Mouse (Mus musculus): ENCODE data around the gene Pabpc4. TPM values are rescaled to one million over a fixed set of nuclear protein-coding genes. Genes with fewer than 3 reads are reported as not detected.
"Not testable (repeated sequence)": the region's sequence is repeated elsewhere in the genome, so short reads cannot be mapped to it uniquely, and the experiment has no call there.

Gene Pabpc4
- polyA plus RNA-seq, 1 experiment from 2014 or later: 56.2 TPM

GRCm38 (mm10) chr4:123326087-123326486 lies 63.9 kb downstream of the Pabpc4 start:
- no peak overlapping the region for H3K4me2 ChIP-seq (replicated peaks; ENCODE audit: low read depth, low read length)
- 79% methylated on average over 3 of the region's 3 CpGs for WGBS
- ATAC-seq (ENCODE audit: insufficient number of reproducible peaks, insufficient read depth, low FRiP score, low read depth): no peak

GRCm38 (mm10) chr4:123327630-123328029 lies 65.5 kb downstream of the Pabpc4 start:
- no peaks in the 10 kb centered on the region for H3K4me1 ChIP-seq (ENCODE audit: control insufficient read depth, insufficient read depth, low read length)
- H3K9me3 ChIP-seq (ENCODE audit: control insufficient read depth, low read depth, low read length): no peaks in the 10 kb centered on the region
- H3K27ac ChIP-seq (ENCODE audit: low read length): no peak overlapping the region
- WGBS: 53% methylated on average over 3 of the region's 3 CpGs
- H3K9ac ChIP-seq (replicated peaks; ENCODE audit: low read depth, low read length): no peak overlapping the region
- H3K4me3 ChIP-seq (ENCODE audit: low read depth, low read length): no peak overlapping the region
- no peak overlapping the region for H3K4me2 ChIP-seq (replicated peaks; ENCODE audit: low read depth, low read length)
- no peak for ATAC-seq (ENCODE audit: insufficient number of reproducible peaks, insufficient read depth, low FRiP score, low read depth)
- H3K36me3 ChIP-seq (ENCODE audit: control insufficient read depth, insufficient read depth, low read length): no peaks in the 10 kb centered on the region
- 0 out of 2 replicates have a peak, but pooled peaks cover 4% of the 10 kb centered on the region for H3K27me3 ChIP-seq (ENCODE audit: control insufficient read depth, insufficient read depth, low read length)

More at GRCm38 (mm10) chr4:123326087-123326486, 63.9 kb downstream of the Pabpc4 start:
- Histone ChIP-seq H3K27me3 (ENCODE audit: control insufficient read depth, insufficient read depth, low read length) (0 out of 2 replicates have a peak, but pooled peaks cover 4% of the 10 kb centered on the region), H3K9ac (replicated peaks; ENCODE audit: low read depth, low read length) (no peak overlapping the region), H3K27ac (ENCODE audit: low read length) (no peak overlapping the region), H3K4me3 (ENCODE audit: low read depth, low read length) (no peak overlapping the region), H3K9me3 (ENCODE audit: control insufficient read depth, low read depth, low read length) (no peaks in the 10 kb centered on the region), H3K4me1 (ENCODE audit: control insufficient read depth, insufficient read depth, low read length) (no peaks in the 10 kb centered on the region), H3K36me3 (ENCODE audit: control insufficient read depth, insufficient read depth, low read length) (no peaks in the 10 kb centered on the region)

- WGBS: 74% methylated on average over 6 of the region's 6 CpGs
- ATAC-seq (ENCODE audit: insufficient number of reproducible peaks, insufficient read depth, low FRiP score, low read depth): no peak
- no peaks in the 10 kb centered on the region for H3K4me1 ChIP-seq (ENCODE audit: control insufficient read depth, insufficient read depth, low read length)
- H3K27me3 ChIP-seq (ENCODE audit: control insufficient read depth, insufficient read depth, low read length): no peaks in the 10 kb centered on the region
- no peak overlapping the region for H3K27ac ChIP-seq (ENCODE audit: low read length)
- no peak overlapping the region for H3K9ac ChIP-seq (replicated peaks; ENCODE audit: low read depth, low read length)
- no peak overlapping the region for H3K4me2 ChIP-seq (replicated peaks; ENCODE audit: low read depth, low read length)
- no peaks in the 10 kb centered on the region for H3K36me3 ChIP-seq (ENCODE audit: control insufficient read depth, insufficient read depth, low read length)
- no peaks in the 10 kb centered on the region for H3K9me3 ChIP-seq (ENCODE audit: control insufficient read depth, low read depth, low read length)
- no peak overlapping the region for H3K4me3 ChIP-seq (ENCODE audit: low read depth, low read length)
Observed at GRCm38 (mm10) chr4:123328946-123329345, 66.8 kb downstream of the Pabpc4 start.

GRCm38 (mm10) chr4:123331326-123331725 lies 69.2 kb downstream of the Pabpc4 start:
- ATAC-seq (ENCODE audit: insufficient number of reproducible peaks, insufficient read depth, low FRiP score, low read depth): no peak
- no peak overlapping the region for H3K4me3 ChIP-seq (ENCODE audit: low read depth, low read length)
- H3K27me3 ChIP-seq (ENCODE audit: control insufficient read depth, insufficient read depth, low read length): no peaks in the 10 kb centered on the region
- WGBS: 63% methylated on average over 5 of the region's 5 CpGs
- no peak overlapping the region for H3K9ac ChIP-seq (replicated peaks; ENCODE audit: low read depth, low read length)
- no peaks in the 10 kb centered on the region for H3K36me3 ChIP-seq (ENCODE audit: control insufficient read depth, insufficient read depth, low read length)
- H3K4me2 ChIP-seq (replicated peaks; ENCODE audit: low read depth, low read length): no peak overlapping the region
- no peaks in the 10 kb centered on the region for H3K4me1 ChIP-seq (ENCODE audit: control insufficient read depth, insufficient read depth, low read length)
- no peak overlapping the region for H3K27ac ChIP-seq (ENCODE audit: low read length)
- no peaks in the 10 kb centered on the region for H3K9me3 ChIP-seq (ENCODE audit: control insufficient read depth, low read depth, low read length)

- 68% methylated on average over 1 of the region's 1 CpGs for WGBS
- not testable (repeated sequence) for H3K9ac ChIP-seq (replicated peaks; ENCODE audit: low read depth, low read length); H3K27me3 ChIP-seq (ENCODE audit: control insufficient read depth, insufficient read depth, low read length); H3K36me3 ChIP-seq (ENCODE audit: control insufficient read depth, insufficient read depth, low read length); ATAC-seq (ENCODE audit: insufficient number of reproducible peaks, insufficient read depth, low FRiP score, low read depth); H3K4me1 ChIP-seq (ENCODE audit: control insufficient read depth, insufficient read depth, low read length); H3K27ac ChIP-seq (ENCODE audit: low read length); H3K4me3 ChIP-seq (ENCODE audit: low read depth, low read length); H3K9me3 ChIP-seq (ENCODE audit: control insufficient read depth, low read depth, low read length); H3K4me2 ChIP-seq (replicated peaks; ENCODE audit: low read depth, low read length)
Observed at GRCm38 (mm10) chr4:123331961-123332360, 69.8 kb downstream of the Pabpc4 start.

GRCm38 (mm10) chr4:123333151-123333550 lies 71.0 kb downstream of the Pabpc4 start:
- no peak for ATAC-seq (ENCODE audit: insufficient number of reproducible peaks, insufficient read depth, low FRiP score, low read depth)
- no peak overlapping the region for H3K4me3 ChIP-seq (ENCODE audit: low read depth, low read length)
- H3K36me3 ChIP-seq (ENCODE audit: control insufficient read depth, insufficient read depth, low read length): no peaks in the 10 kb centered on the region
- no peak overlapping the region for H3K9ac ChIP-seq (replicated peaks; ENCODE audit: low read depth, low read length)
- H3K4me2 ChIP-seq (replicated peaks; ENCODE audit: low read depth, low read length): no peak overlapping the region
- 94% methylated on average over 4 of the region's 4 CpGs for WGBS
- no peaks in the 10 kb centered on the region for H3K27me3 ChIP-seq (ENCODE audit: control insufficient read depth, insufficient read depth, low read length)
- H3K4me1 ChIP-seq (ENCODE audit: control insufficient read depth, insufficient read depth, low read length): no peaks in the 10 kb centered on the region
- no peak overlapping the region for H3K27ac ChIP-seq (ENCODE audit: low read length)
- H3K9me3 ChIP-seq (ENCODE audit: control insufficient read depth, low read depth, low read length): no peaks in the 10 kb centered on the region

- Histone ChIP-seq H3K27ac (ENCODE audit: low read length) (no peak overlapping the region), H3K27me3 (ENCODE audit: control insufficient read depth, insufficient read depth, low read length) (no peaks in the 10 kb centered on the region), H3K4me1 (ENCODE audit: control insufficient read depth, insufficient read depth, low read length) (no peaks in the 10 kb centered on the region), H3K36me3 (ENCODE audit: control insufficient read depth, insufficient read depth, low read length) (no peaks in the 10 kb centered on the region), H3K4me2 (replicated peaks; ENCODE audit: low read depth, low read length) (no peak overlapping the region), H3K9ac (replicated peaks; ENCODE audit: low read depth, low read length) (no peak overlapping the region), H3K9me3 (ENCODE audit: control insufficient read depth, low read depth, low read length) (no peaks in the 10 kb centered on the region), H3K4me3 (ENCODE audit: low read depth, low read length) (no peak overlapping the region)
- whole genome bisulfite sequencing: 52% methylated on average over 3 of the region's 3 CpGs
- ATAC-seq (ENCODE audit: insufficient number of reproducible peaks, insufficient read depth, low FRiP score, low read depth): no peak
Observed at GRCm38 (mm10) chr4:123334177-123334576, 72.0 kb downstream of the Pabpc4 start.

- not testable (repeated sequence) for H3K27me3 ChIP-seq (ENCODE audit: control insufficient read depth, insufficient read depth, low read length); H3K4me3 ChIP-seq (ENCODE audit: low read depth, low read length); H3K36me3 ChIP-seq (ENCODE audit: control insufficient read depth, insufficient read depth, low read length); ATAC-seq (ENCODE audit: insufficient number of reproducible peaks, insufficient read depth, low FRiP score, low read depth); H3K9ac ChIP-seq (replicated peaks; ENCODE audit: low read depth, low read length); H3K4me1 ChIP-seq (ENCODE audit: control insufficient read depth, insufficient read depth, low read length); H3K4me2 ChIP-seq (replicated peaks; ENCODE audit: low read depth, low read length); H3K27ac ChIP-seq (ENCODE audit: low read length); H3K9me3 ChIP-seq (ENCODE audit: control insufficient read depth, low read depth, low read length)
- WGBS: 67% methylated on average over 10 of the region's 10 CpGs
Observed at GRCm38 (mm10) chr4:123335244-123335643, 73.1 kb downstream of the Pabpc4 start.

GRCm38 (mm10) chr4:123335796-123336585 lies 73.8 kb downstream of the Pabpc4 start:
- Histone ChIP-seq H3K36me3 (ENCODE audit: control insufficient read depth, insufficient read depth, low read length) (no peaks in the 10 kb centered on the region), H3K27ac (ENCODE audit: low read length) (no peak overlapping the region), H3K9me3 (ENCODE audit: control insufficient read depth, low read depth, low read length) (no peaks in the 10 kb centered on the region), H3K27me3 (ENCODE audit: control insufficient read depth, insufficient read depth, low read length) (0 out of 2 replicates have a peak, but pooled peaks cover 9% of the 10 kb centered on the region), H3K4me3 (ENCODE audit: low read depth, low read length) (no peak overlapping the region), H3K4me1 (ENCODE audit: control insufficient read depth, insufficient read depth, low read length) (no peaks in the 10 kb centered on the region), H3K9ac (replicated peaks; ENCODE audit: low read depth, low read length) (no peak overlapping the region), H3K4me2 (replicated peaks; ENCODE audit: low read depth, low read length) (no peak overlapping the region)
- no peak for ATAC-seq (ENCODE audit: insufficient number of reproducible peaks, insufficient read depth, low FRiP score, low read depth)
- 66% methylated on average over 14 of the region's 14 CpGs for WGBS
